Mouse (Mus musculus): ENCODE results near the gene 2900026A02Rik.

- TF ChIP-seq E2F4 (IDR thresholded peaks at IDR 0.05; ENCODE audit: insufficient read depth): no peak
- no peak for TF ChIP-seq POLR2A (IDR thresholded peaks at IDR 0.05; ENCODE audit: insufficient read length, low read depth)
- no peak for TF ChIP-seq POLR2AphosphoS2 (IDR thresholded peaks at IDR 0.05; ENCODE audit: insufficient read length, low read depth)
- no peak for TF ChIP-seq USF1 (IDR thresholded peaks at IDR 0.05; ENCODE audit: low read depth)
- no peak for TF ChIP-seq MAX (IDR thresholded peaks at IDR 0.05; ENCODE audit: low read depth)
- no peak for TF ChIP-seq TCF12 (IDR thresholded peaks at IDR 0.05; ENCODE audit: insufficient read depth, poor library complexity, severe bottlenecking)
- TF ChIP-seq CEBPB (IDR thresholded peaks at IDR 0.05; ENCODE audit: insufficient read depth, poor library complexity, severe bottlenecking): no peak
- no peak for TF ChIP-seq MYOG (IDR thresholded peaks at IDR 0.05; ENCODE audit: control insufficient read depth in 1 of 3, insufficient read depth in 1 of 3, insufficient read length in 2 of 3, low read depth in 2 of 3)
- TF ChIP-seq MYOD1 (IDR thresholded peaks at IDR 0.05; ENCODE audit: control insufficient read depth in 1 of 3, insufficient read length in 2 of 3, low read depth in 2 of 3): no peak
- TF ChIP-seq SRF (IDR thresholded peaks at IDR 0.05; ENCODE audit: control insufficient read depth, insufficient read length, low read depth): no peak
Measured at GRCm38 (mm10) chr5:113092406-113092805, 128.6 kb downstream of the 2900026A02Rik start.

All from myocyte (in vitro differentiated cells).